Mouse (Mus musculus) lung, adult 18-20 months (tissue): Measurements from ENCODE around the gene Eif3j1.
"Not testable (repeated sequence)": the region's sequence is repeated elsewhere in the genome, so short reads cannot be mapped to it uniquely, and the experiment has no call there.

Experiments used
- DNase-seq, 2 experiments: peaks; one replicate each; pipeline ENCODE4 v3.0.0; 2022; ENCODE audit warnings: mixed read lengths in 2 of 2

Gene Eif3j1

GRCm38 (mm10) chr2:122027862-122028755 lies at the start of gene Eif3j1:
Eif3j1 (plus strand) TSS chr2:122028546.
- peak; percentile 90 to 91 for DNase-seq

- DNase-seq: no peak
These were observed 32.6 kb upstream of the Eif3j1 start for GRCm38 (mm10) chr2:121995738-121996137.

GRCm38 (mm10) chr2:122008832-122009231 lies 19.5 kb upstream of the Eif3j1 start:
- DNase-seq: no peak

GRCm38 (mm10) chr2:122011441-122011840 lies 16.9 kb upstream of the Eif3j1 start:
- no peak for DNase-seq

- DNase-seq: no peak
These were observed 9.6 kb upstream of the Eif3j1 start for GRCm38 (mm10) chr2:122018705-122019104.

GRCm38 (mm10) chr2:122022284-122022683 lies 6.1 kb upstream of the Eif3j1 start:
- no peak for DNase-seq

- DNase-seq: not testable (repeated sequence)
These were observed 1.3 kb upstream of the Eif3j1 start for GRCm38 (mm10) chr2:122027091-122027490.

- DNase-seq: peak; percentile 34 to 52
These were observed 682 bp downstream of the Eif3j1 start for GRCm38 (mm10) chr2:122028756-122029700.

- DNase-seq: no peak
These were observed 3.6 kb downstream of the Eif3j1 start for GRCm38 (mm10) chr2:122031970-122032369.

GRCm38 (mm10) chr2:122036064-122036463 lies 7.7 kb downstream of the Eif3j1 start:
- DNase-seq: no peak

- DNase-seq: no peak
These were observed 15.6 kb downstream of the Eif3j1 start for GRCm38 (mm10) chr2:122043926-122044325.

GRCm38 (mm10) chr2:122059365-122060115 lies 31.2 kb downstream of the Eif3j1 start:
- DNase-seq: no peak

GRCm38 (mm10) chr2:122065200-122065969 lies 37.0 kb downstream of the Eif3j1 start:
- no peak for DNase-seq

- DNase-seq: no peak
These were observed 37.9 kb downstream of the Eif3j1 start for GRCm38 (mm10) chr2:122066241-122066640.

- DNase-seq: no peak
These were observed 41.0 kb downstream of the Eif3j1 start for GRCm38 (mm10) chr2:122069144-122069912.

- DNase-seq: peak; percentile 41 to 53
These were observed 41.6 kb downstream of the Eif3j1 start for GRCm38 (mm10) chr2:122069922-122070321.

GRCm38 (mm10) chr2:122081728-122082456 lies 53.5 kb downstream of the Eif3j1 start:
- peak; percentile 18 to 36 for DNase-seq

GRCm38 (mm10) chr2:122086446-122086845 lies 58.1 kb downstream of the Eif3j1 start:
- DNase-seq: peak; percentile 10 to 43

GRCm38 (mm10) chr2:122093844-122094243 lies 65.5 kb downstream of the Eif3j1 start:
- no peak for DNase-seq

- not testable (repeated sequence) for DNase-seq
These were observed 69.3 kb downstream of the Eif3j1 start for GRCm38 (mm10) chr2:122097686-122098085.
